Mouse (Mus musculus): ENCODE results near the gene Elf1. TPM values are rescaled to one million over a fixed set of nuclear protein-coding genes. Genes with fewer than 3 reads are reported as not detected.
"Not testable (repeated sequence)": the region's sequence is repeated elsewhere in the genome, so short reads cannot be mapped to it uniquely, and the experiment has no call there.

The Elf1 gene
- polyA plus RNA-seq, 1 experiment from 2014 or later: 3.7 TPM

GRCm38 (mm10) chr14:79529581-79530554 is 48.9 kb downstream of the Elf1 start:
- H3K9me3 ChIP-seq (replicated peaks): no peaks in the 10 kb centered on the region
- no peak overlapping the region for H3K27ac ChIP-seq
- no peaks in the 10 kb centered on the region for H3K27me3 ChIP-seq
- no peak overlapping the region for H3K4me2 ChIP-seq
- no peaks in the 10 kb centered on the region for H3K36me3 ChIP-seq (ENCODE audit: poor library complexity, severe bottlenecking)
- ATAC-seq: no peak
- no peaks in the 10 kb centered on the region for H3K4me1 ChIP-seq
- 83% methylated on average over 10 of the region's 10 CpGs for WGBS
- no peak overlapping the region for H3K4me3 ChIP-seq
- no peak overlapping the region for H3K9ac ChIP-seq

- Histone ChIP-seq H3K4me1 (no peaks in the 10 kb centered on the region), H3K9ac (no peak overlapping the region), H3K9me3 (replicated peaks) (no peaks in the 10 kb centered on the region), H3K4me3 (no peak overlapping the region), H3K36me3 (ENCODE audit: poor library complexity, severe bottlenecking) (no peaks in the 10 kb centered on the region), H3K27me3 (no peaks in the 10 kb centered on the region), H3K4me2 (no peak overlapping the region), H3K27ac (no peak overlapping the region)
- ATAC-seq: no peak
- 92% methylated on average over 6 of the region's 6 CpGs for whole genome bisulfite sequencing
Observed at GRCm38 (mm10) chr14:79530761-79531160, 49.8 kb downstream of the Elf1 start.

GRCm38 (mm10) chr14:79532036-79532776 is 51.2 kb downstream of the Elf1 start:
- WGBS: 88% methylated on average over 8 of the region's 8 CpGs
- Histone ChIP-seq H3K9me3 (replicated peaks) (no peaks in the 10 kb centered on the region), H3K27ac (no peak overlapping the region), H3K9ac (no peak overlapping the region), H3K36me3 (ENCODE audit: poor library complexity, severe bottlenecking) (no peaks in the 10 kb centered on the region), H3K4me1 (no peaks in the 10 kb centered on the region), H3K27me3 (no peaks in the 10 kb centered on the region), H3K4me2 (no peak overlapping the region), H3K4me3 (no peak overlapping the region)
- no peak for ATAC-seq

GRCm38 (mm10) chr14:79533350-79533749 is 52.4 kb downstream of the Elf1 start:
- no peak overlapping the region for H3K27ac ChIP-seq
- H3K4me1 ChIP-seq: no peaks in the 10 kb centered on the region
- no peaks in the 10 kb centered on the region for H3K36me3 ChIP-seq (ENCODE audit: poor library complexity, severe bottlenecking)
- ATAC-seq: no peak
- no peaks in the 10 kb centered on the region for H3K27me3 ChIP-seq
- no peak overlapping the region for H3K4me3 ChIP-seq
- H3K4me2 ChIP-seq: no peak overlapping the region
- H3K9ac ChIP-seq: no peak overlapping the region
- WGBS: 100% methylated on average over 1 of the region's 1 CpGs
- no peaks in the 10 kb centered on the region for H3K9me3 ChIP-seq (replicated peaks)

GRCm38 (mm10) chr14:79534206-79534605 is 53.2 kb downstream of the Elf1 start:
- no peak for ATAC-seq
- WGBS: 78% methylated on average over 3 of the region's 3 CpGs

GRCm38 (mm10) chr14:79534656-79535055 is 53.7 kb downstream of the Elf1 start:
- not testable (repeated sequence) for H3K27me3 ChIP-seq; H3K4me3 ChIP-seq; H3K9me3 ChIP-seq (replicated peaks); H3K4me2 ChIP-seq; H3K4me1 ChIP-seq; ATAC-seq; H3K36me3 ChIP-seq (ENCODE audit: poor library complexity, severe bottlenecking); H3K27ac ChIP-seq; H3K9ac ChIP-seq
- WGBS: 95% methylated on average over 4 of the region's 4 CpGs

More at GRCm38 (mm10) chr14:79534206-79534605, 53.2 kb downstream of the Elf1 start:
- no peak overlapping the region for H3K4me3 ChIP-seq
- no peaks in the 10 kb centered on the region for H3K36me3 ChIP-seq (ENCODE audit: poor library complexity, severe bottlenecking)
- no peaks in the 10 kb centered on the region for H3K9me3 ChIP-seq (replicated peaks)
- H3K4me1 ChIP-seq: no peaks in the 10 kb centered on the region
- no peak overlapping the region for H3K27ac ChIP-seq
- H3K27me3 ChIP-seq: no peaks in the 10 kb centered on the region
- H3K4me2 ChIP-seq: no peak overlapping the region
- no peak overlapping the region for H3K9ac ChIP-seq

- WGBS: 80% methylated on average over 10 of the region's 10 CpGs
- Histone ChIP-seq H3K4me3 (no peak overlapping the region), H3K27ac (no peak overlapping the region), H3K9me3 (replicated peaks) (no peaks in the 10 kb centered on the region), H3K27me3 (no peaks in the 10 kb centered on the region), H3K4me2 (no peak overlapping the region), H3K4me1 (no peaks in the 10 kb centered on the region), H3K36me3 (ENCODE audit: poor library complexity, severe bottlenecking) (no peaks in the 10 kb centered on the region), H3K9ac (no peak overlapping the region)
- ATAC-seq: no peak
Observed at GRCm38 (mm10) chr14:79535318-79535717, 54.3 kb downstream of the Elf1 start.

- H3K4me3 ChIP-seq: no peak overlapping the region
- no peaks in the 10 kb centered on the region for H3K4me1 ChIP-seq
- no peaks in the 10 kb centered on the region for H3K36me3 ChIP-seq (ENCODE audit: poor library complexity, severe bottlenecking)
- no peak overlapping the region for H3K4me2 ChIP-seq
- H3K27me3 ChIP-seq: no peaks in the 10 kb centered on the region
- H3K27ac ChIP-seq: no peak overlapping the region
- WGBS: 79% methylated on average over 5 of the region's 5 CpGs
- H3K9me3 ChIP-seq (replicated peaks): no peaks in the 10 kb centered on the region
- H3K9ac ChIP-seq: no peak overlapping the region
- ATAC-seq: no peak
Observed at GRCm38 (mm10) chr14:79536011-79536410, 55.0 kb downstream of the Elf1 start.

- Histone ChIP-seq H3K4me3 (no peak overlapping the region), H3K4me2 (no peak overlapping the region), H3K36me3 (ENCODE audit: poor library complexity, severe bottlenecking) (no peaks in the 10 kb centered on the region), H3K9me3 (replicated peaks) (no peaks in the 10 kb centered on the region), H3K4me1 (no peaks in the 10 kb centered on the region), H3K27ac (no peak overlapping the region), H3K9ac (no peak overlapping the region), H3K27me3 (no peaks in the 10 kb centered on the region)
- no peak for ATAC-seq
- WGBS: 77% methylated on average over 3 of the region's 3 CpGs
Observed at GRCm38 (mm10) chr14:79536837-79537236, 55.8 kb downstream of the Elf1 start.

GRCm38 (mm10) chr14:79537463-79537862 is 56.5 kb downstream of the Elf1 start:
- Histone ChIP-seq H3K9ac (no peak overlapping the region), H3K4me2 (no peak overlapping the region), H3K4me1 (no peaks in the 10 kb centered on the region), H3K4me3 (no peak overlapping the region), H3K36me3 (ENCODE audit: poor library complexity, severe bottlenecking) (no peaks in the 10 kb centered on the region), H3K27ac (no peak overlapping the region), H3K9me3 (replicated peaks) (no peaks in the 10 kb centered on the region), H3K27me3 (no peaks in the 10 kb centered on the region)
- ATAC-seq: no peak
- WGBS: 84% methylated on average over 5 of the region's 5 CpGs

GRCm38 (mm10) chr14:79537921-79538320 is 56.9 kb downstream of the Elf1 start:
- Histone ChIP-seq H3K9ac (no peak overlapping the region), H3K27me3 (no peaks in the 10 kb centered on the region), H3K9me3 (replicated peaks) (no peaks in the 10 kb centered on the region), H3K36me3 (ENCODE audit: poor library complexity, severe bottlenecking) (no peaks in the 10 kb centered on the region), H3K4me1 (no peaks in the 10 kb centered on the region), H3K4me2 (no peak overlapping the region), H3K27ac (no peak overlapping the region), H3K4me3 (no peak overlapping the region)
- ATAC-seq: no peak

GRCm38 (mm10) chr14:79541606-79542005 is 60.6 kb downstream of the Elf1 start:
- no peaks in the 10 kb centered on the region for H3K4me1 ChIP-seq
- H3K27me3 ChIP-seq: no peaks in the 10 kb centered on the region
- no peaks in the 10 kb centered on the region for H3K9me3 ChIP-seq (replicated peaks)
- no peak overlapping the region for H3K4me2 ChIP-seq
- H3K4me3 ChIP-seq: no peak overlapping the region
- H3K27ac ChIP-seq: no peak overlapping the region
- H3K36me3 ChIP-seq (ENCODE audit: poor library complexity, severe bottlenecking): no peaks in the 10 kb centered on the region
- no peak overlapping the region for H3K9ac ChIP-seq
- ATAC-seq: no peak

Measured in forebrain, embryonic 13.5 days (tissue).